Mouse (Mus musculus) limb, embryonic 13.5 days (tissue): ENCODE results near the gene Gm21970. TPM values are rescaled to one million over a fixed set of nuclear protein-coding genes. Genes with fewer than 3 reads are reported as not detected.

Source experiments
- ATAC-seq: fragments of 200-750 bp; cut with Nextera tagmentation; 2 replicates; pipeline ENCODE4 v1.8.0; 2017; ENCODE audit warnings: low read depth, moderate number of reproducible peaks, moderate TSS enrichment; ENCODE audit not compliant: low FRiP score
- H3K27ac ChIP-seq: fragments of 300-500 bp; sonication (generic); 2 replicates; pipeline ENCODE4 v1.5.1; 2015; ENCODE audit warnings: inconsistent platforms, mild to moderate bottlenecking, moderate library complexity
- H3K27me3 ChIP-seq: fragments of 300-500 bp; sonication (generic); 2 replicates; pipeline ENCODE4 v1.6.1; 2015; ENCODE audit warnings: mild to moderate bottlenecking, inconsistent platforms
- H3K36me3 ChIP-seq: fragments of 300-500 bp; sonication (generic); 2 replicates; pipeline ENCODE4 v1.6.1; 2015; ENCODE audit warnings: inconsistent platforms, mild to moderate bottlenecking, moderate library complexity
- H3K4me1 ChIP-seq: fragments of 300-500 bp; sonication (generic); 2 replicates; pipeline ENCODE4 v1.6.1; 2015; ENCODE audit warnings: inconsistent platforms
- H3K4me2 ChIP-seq: fragments of 300-500 bp; sonication (generic); replicated peaks from 2 replicates; pipeline ENCODE4 v1.6.1; 2015; ENCODE audit warnings: inconsistent platforms, mild to moderate bottlenecking, moderate library complexity
- H3K4me3 ChIP-seq: fragments of 300-500 bp; sonication (generic); 2 replicates; pipeline ENCODE4 v1.5.1; 2015; ENCODE audit warnings: moderate library complexity, mild to moderate bottlenecking, inconsistent platforms
- H3K9ac ChIP-seq: fragments of 300-500 bp; sonication (generic); 2 replicates; pipeline ENCODE4 v1.6.1; 2015; ENCODE audit warnings: mild to moderate bottlenecking, inconsistent platforms
- H3K9me3 ChIP-seq: fragments of 300-500 bp; sonication (generic); 2 replicates; pipeline ENCODE4 v1.6.1; 2016; ENCODE audit warnings: inconsistent platforms
- WGBS: fragments of 180-500 bp; shearing (Covaris S2); methylation state at CpG from one replicate; pipeline ENCODE4 v1.1.7; 2015; 5-methylcytosine and 5-hydroxymethylcytosine counted together
- polyA plus RNA-seq: library from polyadenylated mRNA; unstranded; fragments of >200 nt; fragmentation: Nextera tagmentation; extraction: Ambion mirVana; gene quantifications from 2 replicates; pipeline ENCODE4 v1.2.1, GENCODE M21; 2015

Gene Gm21970
- polyA plus RNA-seq, 1 experiment from 2014 or later: not detected

DNA sequence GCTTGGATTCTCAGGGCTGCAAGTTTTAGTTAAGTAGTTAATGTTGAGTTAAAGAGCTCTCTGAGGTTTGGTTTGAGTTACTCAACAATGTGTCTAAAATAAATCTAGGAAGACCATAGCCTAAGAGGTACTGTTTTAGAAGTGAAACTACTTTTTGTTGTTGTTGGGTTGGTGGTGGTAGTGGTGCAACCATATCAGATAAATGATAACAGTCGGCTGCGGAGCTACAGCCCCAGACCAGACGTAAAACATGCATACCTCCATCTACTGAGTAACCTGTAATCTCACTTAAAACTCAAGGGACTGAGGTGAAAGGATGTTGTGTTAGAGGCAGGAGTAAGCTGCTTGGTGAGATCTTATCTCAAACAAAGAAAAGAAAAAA, 17.3 kb upstream of the Gm21970 start:
- peak overlapping the region; percentile 85 for H3K4me3 ChIP-seq

DNA sequence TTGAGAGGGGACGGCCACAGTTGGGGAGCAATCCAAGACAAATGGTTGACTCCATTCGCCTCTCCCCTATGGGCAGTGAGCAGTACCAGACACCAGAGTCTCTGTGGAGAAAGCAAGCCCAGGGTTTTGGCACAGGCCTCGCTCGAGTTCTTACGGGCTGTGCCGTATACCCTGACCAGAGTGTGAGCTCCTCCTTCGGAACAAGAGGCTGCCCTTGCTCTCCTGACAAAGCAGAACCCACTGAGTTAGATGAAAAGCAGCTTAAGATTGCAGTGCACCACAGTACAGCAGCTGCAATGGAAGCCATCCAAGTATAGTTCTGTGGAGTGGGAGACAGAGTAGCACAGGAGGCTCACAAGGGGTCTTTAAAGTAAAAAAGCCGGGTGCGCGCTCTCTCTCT, 14.8 kb upstream of the Gm21970 start:
- peaks cover 36% of the 10 kb centered on the region for H3K4me1 ChIP-seq
- no peak for ATAC-seq
- H3K4me3 ChIP-seq: no peak overlapping the region
- H3K9me3 ChIP-seq: no peaks in the 10 kb centered on the region
- H3K27ac ChIP-seq: no peak overlapping the region
- H3K36me3 ChIP-seq: peaks cover 12% of the 10 kb centered on the region; the same call in 1 of the 2 replicates
- no peak overlapping the region for H3K4me2 ChIP-seq
- H3K27me3 ChIP-seq: no peaks in the 10 kb centered on the region
- WGBS: 92% methylated on average over 10 of the region's 10 CpGs
- no peak overlapping the region for H3K9ac ChIP-seq

More for the DNA sequence above, 17.3 kb upstream of the Gm21970 start:
- ATAC-seq: no peak
- peaks cover 33% of the 10 kb centered on the region for H3K4me1 ChIP-seq
- H3K27me3 ChIP-seq: no peaks in the 10 kb centered on the region
- no peak overlapping the region for H3K9ac ChIP-seq
- H3K4me2 ChIP-seq: peak overlapping the region; percentile 80
- 81% methylated on average over 3 of the region's 3 CpGs for WGBS
- H3K36me3 ChIP-seq: peaks cover 10% of the 10 kb centered on the region; the same call in 1 of the 2 replicates
- H3K9me3 ChIP-seq: no peaks in the 10 kb centered on the region
- no peak overlapping the region for H3K27ac ChIP-seq

DNA sequence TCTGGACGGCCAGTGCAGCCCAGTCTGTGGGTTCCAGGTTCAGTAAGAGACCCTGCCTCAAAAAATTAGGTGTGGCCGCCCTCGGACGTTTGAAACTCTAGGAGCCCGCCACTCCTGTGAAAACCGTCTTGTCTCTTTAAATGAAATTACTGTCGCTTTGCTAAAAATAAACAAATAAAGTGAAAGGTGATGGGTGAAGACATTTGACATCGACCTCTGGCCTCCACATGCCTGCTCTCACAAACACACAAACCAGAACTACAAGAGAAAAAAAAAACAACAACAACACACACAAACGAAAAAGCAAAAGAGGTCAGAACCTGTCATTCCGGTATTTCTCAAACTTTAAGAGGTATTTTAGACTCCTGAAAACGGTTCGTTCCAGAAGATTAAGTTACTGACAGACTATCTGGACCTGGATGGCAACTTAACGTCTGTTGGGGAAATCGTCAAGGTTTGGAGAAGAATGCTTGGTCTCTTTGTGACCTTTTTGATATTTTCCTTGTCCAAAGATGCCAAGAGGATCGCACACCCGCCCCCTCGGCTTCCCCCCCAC, 13.0 kb upstream of the Gm21970 start:
- Histone ChIP-seq H3K9me3 (no peaks in the 10 kb centered on the region), H3K27me3 (no peaks in the 10 kb centered on the region), H3K9ac (0 out of 2 replicates have a peak overlapping the region, but pooled peaks have one; percentile 2), H3K4me1 (peaks cover 31% of the 10 kb centered on the region), H3K4me2 (peak overlapping the region; percentile 25), H3K36me3 (peaks cover 20% of the 10 kb centered on the region), H3K27ac (no peak overlapping the region), H3K4me3 (no peak overlapping the region)
- WGBS: 58% methylated on average over 17 of the region's 17 CpGs
- ATAC-seq: no peak

DNA sequence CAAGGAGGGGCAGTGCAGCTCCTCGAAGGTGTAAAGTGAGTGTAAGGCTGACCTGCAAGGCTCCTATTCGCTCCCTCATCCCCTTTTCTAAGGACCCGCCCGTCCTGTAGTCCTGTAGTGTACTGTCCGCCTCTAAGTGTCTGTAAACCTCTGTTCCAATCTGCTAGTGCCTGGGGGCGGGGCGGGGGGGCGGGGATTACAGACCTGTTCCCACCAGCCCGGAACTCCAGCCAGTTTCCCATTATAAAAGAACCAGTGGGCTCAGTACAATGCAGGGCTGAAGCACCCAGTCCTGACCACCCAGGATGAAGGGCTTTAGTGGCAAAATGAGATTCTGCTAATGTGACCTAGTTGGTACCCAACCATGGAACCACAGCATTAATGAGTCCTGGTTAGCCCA, 12.5 kb upstream of the Gm21970 start:
- peak overlapping the region; percentile 25 for H3K4me2 ChIP-seq
- WGBS: 39% methylated on average over 9 of the region's 9 CpGs
- ATAC-seq: 0 out of 2 replicates have a peak, but pooled peaks have one; percentile 36

DNA sequence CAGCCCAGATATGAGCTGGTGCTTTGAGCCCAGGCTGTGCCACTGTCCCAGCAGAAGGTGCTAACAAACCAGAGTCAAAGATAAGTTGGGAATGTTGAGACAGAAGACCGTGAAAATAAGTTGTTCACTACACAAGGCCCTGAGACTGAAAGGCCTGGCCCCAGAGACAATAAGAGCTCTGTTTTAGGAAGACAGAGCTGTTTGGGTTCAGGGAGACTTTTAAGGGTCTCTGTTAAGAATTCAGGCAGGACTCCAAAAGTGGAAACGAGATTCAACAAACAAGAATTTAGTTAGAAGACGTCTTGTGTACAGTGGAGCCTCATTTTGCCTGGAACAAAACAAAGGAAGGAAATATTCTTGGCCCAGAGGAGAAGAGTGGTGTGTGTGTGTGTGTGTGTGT, 12.1 kb upstream of the Gm21970 start:
- WGBS: 60% methylated on average over 3 of the region's 3 CpGs
- Histone ChIP-seq H3K9ac (no peak overlapping the region), H3K4me1 (peaks cover 22% of the 10 kb centered on the region), H3K4me2 (no peak overlapping the region), H3K36me3 (peaks cover 29% of the 10 kb centered on the region), H3K9me3 (no peaks in the 10 kb centered on the region), H3K4me3 (no peak overlapping the region), H3K27ac (peak overlapping the region; percentile 15; the same call in 1 of the 2 replicates), H3K27me3 (no peaks in the 10 kb centered on the region)
- no peak for ATAC-seq

More for the DNA sequence above, 12.5 kb upstream of the Gm21970 start:
- Histone ChIP-seq H3K27ac (peak overlapping the region; percentile 15; the same call in 1 of the 2 replicates), H3K4me1 (peaks cover 26% of the 10 kb centered on the region), H3K4me3 (no peak overlapping the region), H3K27me3 (no peaks in the 10 kb centered on the region), H3K9ac (0 out of 2 replicates have a peak overlapping the region, but pooled peaks have one; percentile 2), H3K9me3 (no peaks in the 10 kb centered on the region), H3K36me3 (peaks cover 24% of the 10 kb centered on the region)

DNA sequence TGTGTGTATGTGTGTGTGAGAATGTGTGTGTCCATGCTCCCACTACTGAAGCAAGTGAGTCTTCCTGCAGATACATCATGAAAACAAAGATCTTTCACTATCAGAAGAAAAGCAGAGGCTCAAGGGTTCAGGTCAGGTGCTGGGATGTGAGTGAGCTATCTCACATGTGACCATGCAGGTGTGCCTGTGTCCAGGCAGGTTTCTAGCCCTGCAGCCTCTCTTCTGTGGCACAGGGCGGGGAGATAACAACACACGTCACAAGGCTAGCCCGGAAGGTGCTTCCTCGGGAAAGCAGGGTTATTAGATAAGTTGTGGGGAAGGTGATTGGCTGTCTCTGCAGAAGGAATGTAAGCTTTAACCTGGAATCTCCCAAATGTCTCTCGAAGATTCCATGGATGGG, 11.4 kb upstream of the Gm21970 start:
- Histone ChIP-seq H3K9ac (no peak overlapping the region), H3K27ac (no peak overlapping the region), H3K36me3 (peaks cover 34% of the 10 kb centered on the region), H3K4me3 (no peak overlapping the region), H3K9me3 (no peaks in the 10 kb centered on the region), H3K4me1 (peaks cover 15% of the 10 kb centered on the region), H3K4me2 (no peak overlapping the region), H3K27me3 (no peaks in the 10 kb centered on the region)
- WGBS: 77% methylated on average over 5 of the region's 5 CpGs
- no peak for ATAC-seq

DNA sequence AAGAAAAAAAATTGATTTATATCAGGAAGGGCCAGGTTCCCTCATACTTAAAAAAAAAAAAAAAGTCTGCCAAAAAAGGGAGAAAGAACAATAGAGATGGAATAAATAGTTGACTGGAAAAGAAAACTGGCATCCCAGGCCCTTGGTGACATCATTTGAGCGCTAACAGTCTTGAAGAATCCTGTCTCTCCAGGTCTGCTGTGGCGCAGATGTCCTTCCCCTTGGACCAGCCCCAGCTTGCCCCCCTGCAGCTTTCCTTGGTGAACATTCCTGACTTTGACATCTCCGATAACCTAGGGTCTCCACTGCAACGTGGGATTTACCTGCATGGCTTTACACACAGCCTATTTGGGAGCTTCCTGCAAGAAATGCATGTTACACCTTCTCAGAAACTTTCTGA, 9.9 kb upstream of the Gm21970 start:
- 83% methylated on average over 4 of the region's 4 CpGs for WGBS

DNA sequence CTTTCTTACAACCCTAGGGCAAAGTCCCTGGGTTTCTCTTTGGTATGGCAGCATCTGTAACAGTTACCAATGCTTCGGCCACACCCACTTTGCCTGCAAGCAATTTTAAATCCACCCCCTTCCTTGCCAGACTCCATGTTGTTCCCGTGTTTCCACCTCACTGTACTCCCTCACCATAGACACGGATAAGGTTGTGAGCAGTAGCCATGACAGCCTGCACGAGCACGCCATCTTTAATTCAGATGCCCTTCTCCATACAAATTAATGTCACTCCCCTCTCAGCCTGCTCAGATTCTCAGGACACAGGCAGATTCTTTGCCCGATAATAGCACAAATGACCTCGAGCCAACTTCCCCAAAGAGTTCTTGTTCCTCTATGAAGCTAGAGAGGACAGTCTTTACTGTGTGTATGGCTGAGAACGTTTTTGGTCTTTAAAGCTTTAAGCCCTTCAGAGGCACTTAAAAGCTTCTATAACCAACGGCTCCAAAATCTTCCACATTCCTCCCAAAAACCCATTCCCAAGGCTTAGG, 9.2 kb upstream of the Gm21970 start:
- no peaks in the 10 kb centered on the region for H3K9me3 ChIP-seq
- no peak for ATAC-seq
- H3K9ac ChIP-seq: no peak overlapping the region
- peaks cover 9% of the 10 kb centered on the region for H3K4me1 ChIP-seq
- H3K27me3 ChIP-seq: no peaks in the 10 kb centered on the region
- H3K27ac ChIP-seq: no peak overlapping the region
- no peak overlapping the region for H3K4me2 ChIP-seq
- H3K4me3 ChIP-seq: no peak overlapping the region
- peaks cover 39% of the 10 kb centered on the region for H3K36me3 ChIP-seq
- WGBS: 88% methylated on average over 9 of the region's 9 CpGs

More for the DNA sequence above, 9.9 kb upstream of the Gm21970 start:
- Histone ChIP-seq H3K4me1 (peaks cover 12% of the 10 kb centered on the region), H3K27ac (no peak overlapping the region), H3K27me3 (no peaks in the 10 kb centered on the region), H3K4me3 (no peak overlapping the region), H3K9ac (no peak overlapping the region), H3K9me3 (no peaks in the 10 kb centered on the region), H3K4me2 (no peak overlapping the region), H3K36me3 (peaks cover 36% of the 10 kb centered on the region)
- no peak for ATAC-seq

GRCm38 (mm10) chr16:91384221-91384620, 7.3 kb upstream of the Gm21970 start:
- no peaks in the 10 kb centered on the region for H3K9me3 ChIP-seq
- H3K27ac ChIP-seq: no peak overlapping the region
- no peak overlapping the region for H3K9ac ChIP-seq
- H3K4me1 ChIP-seq: peaks cover 3% of the 10 kb centered on the region
- H3K36me3 ChIP-seq: peaks cover 56% of the 10 kb centered on the region
- H3K27me3 ChIP-seq: no peaks in the 10 kb centered on the region
- no peak overlapping the region for H3K4me2 ChIP-seq
- ATAC-seq: no peak
- 89% methylated on average over 4 of the region's 4 CpGs for WGBS
- H3K4me3 ChIP-seq: no peak overlapping the region

DNA sequence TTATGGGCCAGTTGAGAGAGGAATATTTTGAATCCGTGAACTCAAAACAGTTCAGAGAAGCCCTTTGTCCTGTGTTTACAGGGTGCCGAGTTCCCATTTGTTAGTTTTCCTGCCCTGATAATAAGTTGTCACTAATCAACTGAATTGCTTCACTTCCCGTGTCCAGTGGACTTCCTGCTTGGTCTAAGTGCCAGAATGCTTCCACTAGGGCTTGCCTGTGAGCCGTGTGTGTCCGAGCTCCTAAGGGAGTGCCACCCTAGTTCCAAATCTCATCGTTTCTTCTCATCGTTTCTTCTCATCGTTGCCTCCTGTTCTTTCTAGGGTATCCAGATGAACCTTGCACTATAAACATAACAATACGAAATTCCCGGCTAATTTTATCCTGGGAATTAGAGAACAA, 5.9 kb upstream of the Gm21970 start:
- Histone ChIP-seq H3K4me3 (no peak overlapping the region), H3K4me2 (no peak overlapping the region), H3K36me3 (peaks cover 66% of the 10 kb centered on the region), H3K4me1 (no peaks in the 10 kb centered on the region), H3K27me3 (no peaks in the 10 kb centered on the region), H3K9ac (no peak overlapping the region), H3K27ac (no peak overlapping the region), H3K9me3 (no peaks in the 10 kb centered on the region; the same call in 1 of the 2 replicates)
- WGBS: 59% methylated on average over 10 of the region's 10 CpGs
- no peak for ATAC-seq

- H3K4me3 ChIP-seq: no peak overlapping the region
- no peak overlapping the region for H3K9ac ChIP-seq
- no peaks in the 10 kb centered on the region for H3K4me1 ChIP-seq
- H3K27me3 ChIP-seq: no peaks in the 10 kb centered on the region
- no peak overlapping the region for H3K4me2 ChIP-seq
- H3K36me3 ChIP-seq: peaks cover 68% of the 10 kb centered on the region
- H3K9me3 ChIP-seq: no peaks in the 10 kb centered on the region; the same call in 1 of the 2 replicates
- no peak for ATAC-seq
- no peak overlapping the region for H3K27ac ChIP-seq
- 89% methylated on average over 10 of the region's 10 CpGs for WGBS
Measured at GRCm38 (mm10) chr16:91386419-91387120, 5.0 kb upstream of the Gm21970 start.

DNA sequence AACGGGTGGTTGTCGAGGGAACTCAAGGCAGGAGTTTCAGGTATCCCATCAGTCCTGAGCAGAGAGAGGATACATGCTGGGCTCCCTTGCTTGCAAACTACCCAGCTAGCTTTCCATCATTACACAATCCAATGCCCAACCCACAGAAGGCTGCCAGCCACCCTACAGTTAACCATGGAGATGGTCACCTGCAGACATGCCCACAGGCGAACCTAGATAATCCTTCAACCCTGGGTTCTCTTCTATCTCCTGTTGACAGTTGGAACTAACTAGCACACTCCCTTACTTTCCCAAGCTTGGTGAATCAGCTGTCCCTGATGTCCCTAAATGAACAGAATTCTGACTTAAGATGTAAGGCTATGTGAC, 4.4 kb upstream of the Gm21970 start:
- no peak overlapping the region for H3K27ac ChIP-seq
- no peaks in the 10 kb centered on the region; the same call in 1 of the 2 replicates for H3K9me3 ChIP-seq
- H3K27me3 ChIP-seq: no peaks in the 10 kb centered on the region
- H3K4me3 ChIP-seq: no peak overlapping the region
- no peaks in the 10 kb centered on the region for H3K4me1 ChIP-seq
- H3K4me2 ChIP-seq: no peak overlapping the region
- no peak for ATAC-seq
- WGBS: 85% methylated on average over 3 of the region's 3 CpGs
- H3K36me3 ChIP-seq: peaks cover 68% of the 10 kb centered on the region
- H3K9ac ChIP-seq: no peak overlapping the region
